Mouse (Mus musculus) lung, embryonic 14.5 days (tissue): ENCODE data around the gene Ern1. TPM values are rescaled to one million over a fixed set of nuclear protein-coding genes. Genes with fewer than 3 reads are reported as not detected.

ENCODE experiments used
- ATAC-seq: fragments of 200-750 bp; cut with Nextera tagmentation; 2 replicates; pipeline ENCODE4 v1.8.0; 2017; ENCODE audit warnings: mild to moderate bottlenecking, moderate TSS enrichment, moderate library complexity; ENCODE audit not compliant: insufficient read depth
- DNase-seq: peaks from one replicate; pipeline ENCODE4 v3.0.0-alpha.2; 2015
- H3K27ac ChIP-seq: fragments of 300-500 bp; sonication (generic); 2 replicates; pipeline ENCODE4 v1.5.1; 2014; ENCODE audit warnings: low read depth, mild to moderate bottlenecking, moderate library complexity
- H3K27me3 ChIP-seq: fragments of 300-500 bp; sonication (generic); 2 replicates; pipeline ENCODE4 v1.6.1; 2014; ENCODE audit warnings: low read length, control low read depth; ENCODE audit not compliant: insufficient read depth
- H3K36me3 ChIP-seq: fragments of 300-500 bp; sonication (generic); 2 replicates; pipeline ENCODE4 v1.6.1; 2014; ENCODE audit warnings: control low read depth; ENCODE audit not compliant: insufficient read depth
- H3K4me1 ChIP-seq: fragments of 300-500 bp; sonication (generic); 2 replicates; pipeline ENCODE4 v1.6.1; 2014; ENCODE audit warnings: antibody characterized with exemption, control low read depth; ENCODE audit not compliant: insufficient read depth
- H3K4me2 ChIP-seq: fragments of 300-500 bp; sonication (generic); 2 replicates; pipeline ENCODE4 v1.6.1; 2014; ENCODE audit warnings: mild to moderate bottlenecking
- H3K4me3 ChIP-seq: fragments of 300-500 bp; sonication (generic); 2 replicates; pipeline ENCODE4 v1.5.1; 2014; ENCODE audit warnings: low read depth, low read length
- H3K9ac ChIP-seq: fragments of 300-500 bp; sonication (generic); 2 replicates; pipeline ENCODE4 v1.6.1; 2014
- H3K9me3 ChIP-seq: fragments of 300-500 bp; sonication (generic); 2 replicates; pipeline ENCODE4 v1.6.1; 2016; ENCODE audit warnings: low read depth, low read length, control low read depth
- CTCF ChIP-seq: IDR thresholded peaks from 2 replicates; pipeline ENCODE4 v1.5.1; 2016; ENCODE audit warnings: antibody characterized with exemption, low read depth
- WGBS: fragments of 180-500 bp; shearing (Covaris S2); extraction: QIAGEN DNeasy Blood & Tissue Kit; methylation state at CpG from one replicate; pipeline ENCODE4 v1.1.7; 2014; 5-methylcytosine and 5-hydroxymethylcytosine counted together
- polyA plus RNA-seq: library from polyadenylated mRNA; unstranded; fragments of >200 nt; fragmentation: Nextera tagmentation; extraction: Ambion mirVana; gene quantifications from 2 replicates; pipeline ENCODE4 v1.2.1, GENCODE M21; 2014

The Ern1 gene
- polyA plus RNA-seq, 1 experiment from 2014 or later = 8.6 TPM

GRCm38 (mm10) chr11:106465932-106466331, 21.7 kb downstream of the Ern1 start:
- H3K27ac ChIP-seq = no peak overlapping the region
- no peaks in the 10 kb centered on the region for H3K36me3 ChIP-seq
- no peak overlapping the region for H3K4me2 ChIP-seq
- H3K4me3 ChIP-seq = no peak overlapping the region
- H3K4me1 ChIP-seq = no peaks in the 10 kb centered on the region
- H3K9me3 ChIP-seq = no peaks in the 10 kb centered on the region
- DNase-seq (no peak), ATAC-seq (no peak)
- H3K9ac ChIP-seq = no peak overlapping the region
- 69% methylated on average over 4 of the region's 4 CpGs for WGBS
- H3K27me3 ChIP-seq = no peaks in the 10 kb centered on the region
- TF ChIP-seq CTCF = no peak

GRCm38 (mm10) chr11:106465545-106465903, 22.1 kb downstream of the Ern1 start:
- no peaks in the 10 kb centered on the region for H3K4me1 ChIP-seq
- TF ChIP-seq CTCF = no peak
- no peaks in the 10 kb centered on the region for H3K9me3 ChIP-seq
- H3K27me3 ChIP-seq = no peaks in the 10 kb centered on the region
- DNase-seq (no peak), ATAC-seq (no peak)
- no peak overlapping the region for H3K4me3 ChIP-seq
- no peaks in the 10 kb centered on the region for H3K36me3 ChIP-seq
- no peak overlapping the region for H3K9ac ChIP-seq
- WGBS = 95% methylated on average over 1 of the region's 1 CpGs
- no peak overlapping the region for H3K4me2 ChIP-seq
- no peak overlapping the region for H3K27ac ChIP-seq

DNA sequence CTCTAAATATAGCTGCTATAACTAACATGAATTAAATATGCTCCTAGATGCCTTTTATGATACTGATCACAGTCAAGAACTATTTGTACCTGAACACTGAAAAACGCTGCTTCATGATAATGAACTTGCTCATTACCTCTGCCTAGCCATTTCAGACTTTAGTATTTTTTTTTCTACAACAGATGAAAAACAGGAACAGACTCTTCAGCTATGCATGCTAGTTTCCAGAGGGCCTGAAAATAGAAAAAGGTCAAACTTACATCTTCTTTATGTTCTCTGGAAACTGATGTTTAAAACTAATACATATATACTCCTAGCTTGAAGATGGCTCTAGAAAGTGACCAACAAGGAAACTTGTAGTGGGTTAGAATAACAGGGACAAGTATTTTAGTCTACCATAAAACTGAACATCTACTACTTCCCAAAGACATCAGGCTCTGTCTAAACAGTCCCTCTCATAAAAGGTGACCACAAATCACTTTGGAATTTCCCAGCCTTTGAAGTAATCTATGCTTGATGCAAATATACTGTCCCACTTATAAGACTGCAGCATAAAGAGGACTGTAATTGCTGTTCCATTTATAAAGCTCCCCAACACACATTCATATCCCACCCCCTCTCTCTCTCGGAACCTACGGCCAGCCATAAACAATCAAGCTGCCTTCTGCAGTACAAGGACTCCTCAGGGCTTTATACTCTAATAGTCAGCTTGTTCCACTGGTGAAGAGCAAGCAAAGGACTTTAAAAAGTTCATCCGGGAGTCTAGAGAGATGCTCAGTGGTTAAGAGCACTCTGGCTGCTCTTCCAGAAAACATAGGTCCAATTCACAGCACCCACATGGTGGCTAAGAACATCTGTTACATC, 22.7 kb downstream of the Ern1 start:
- H3K27me3 ChIP-seq = no peaks in the 10 kb centered on the region
- no peak overlapping the region for H3K27ac ChIP-seq
- H3K4me2 ChIP-seq = no peak overlapping the region
- 67% methylated on average over 4 of the region's 4 CpGs for WGBS
- H3K36me3 ChIP-seq = no peaks in the 10 kb centered on the region
- ATAC-seq = no peak
- DNase-seq = no peak
- no peak for TF ChIP-seq CTCF
- H3K9me3 ChIP-seq = no peaks in the 10 kb centered on the region
- no peak overlapping the region for H3K9ac ChIP-seq
- no peaks in the 10 kb centered on the region for H3K4me1 ChIP-seq
- H3K4me3 ChIP-seq = no peak overlapping the region

DNA sequence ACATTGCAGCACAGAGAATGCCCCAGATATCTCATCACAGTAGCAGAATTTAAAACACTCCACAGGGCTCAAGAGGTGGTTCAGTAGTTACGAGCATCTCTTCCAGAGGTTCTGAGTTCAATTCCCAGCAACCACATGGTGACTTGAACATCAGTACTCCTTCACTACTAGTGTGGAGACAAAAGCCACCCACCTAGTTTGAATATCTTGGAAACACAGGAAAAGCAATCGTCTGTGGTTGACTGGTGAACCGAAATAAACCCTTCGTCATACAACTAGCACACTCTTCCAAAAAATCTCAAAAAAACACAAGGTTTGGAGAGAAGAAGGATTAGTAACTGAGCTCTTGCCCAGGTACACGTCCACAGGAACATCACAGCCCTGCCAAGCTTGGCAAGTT, 23.8 kb downstream of the Ern1 start:
- WGBS = 76% methylated on average over 5 of the region's 5 CpGs
- DNase-seq = no peak
- Histone ChIP-seq H3K27ac (no peak overlapping the region), H3K36me3 (no peaks in the 10 kb centered on the region), H3K4me2 (no peak overlapping the region), H3K9me3 (no peaks in the 10 kb centered on the region), H3K9ac (no peak overlapping the region), H3K4me1 (no peaks in the 10 kb centered on the region), H3K4me3 (no peak overlapping the region), H3K27me3 (no peaks in the 10 kb centered on the region)
- no peak for TF ChIP-seq CTCF
- ATAC-seq = no peak

- Histone ChIP-seq H3K36me3 (no peaks in the 10 kb centered on the region), H3K9me3 (no peaks in the 10 kb centered on the region), H3K4me3 (no peak overlapping the region), H3K4me1 (no peaks in the 10 kb centered on the region), H3K27ac (no peak overlapping the region), H3K27me3 (no peaks in the 10 kb centered on the region), H3K4me2 (no peak overlapping the region), H3K9ac (no peak overlapping the region)
- no peak for TF ChIP-seq CTCF
- no peak for DNase-seq
- WGBS = 66% methylated on average over 3 of the region's 3 CpGs
- no peak for ATAC-seq
These were observed 25.3 kb downstream of the Ern1 start for GRCm38 (mm10) chr11:106462309-106462708.

- Histone ChIP-seq H3K9me3 (no peaks in the 10 kb centered on the region), H3K27me3 (no peaks in the 10 kb centered on the region), H3K27ac (no peak overlapping the region), H3K36me3 (no peaks in the 10 kb centered on the region), H3K4me2 (no peak overlapping the region), H3K4me3 (no peak overlapping the region), H3K4me1 (no peaks in the 10 kb centered on the region), H3K9ac (no peak overlapping the region)
- ATAC-seq (no peak), DNase-seq (no peak)
- WGBS = 70% methylated on average over 5 of the region's 5 CpGs
- TF ChIP-seq CTCF = no peak
These were observed 26.3 kb downstream of the Ern1 start for GRCm38 (mm10) chr11:106461145-106461932.

GRCm38 (mm10) chr11:106460671-106461070, 27.0 kb downstream of the Ern1 start:
- no peak for DNase-seq
- no peaks in the 10 kb centered on the region for H3K36me3 ChIP-seq

More at GRCm38 (mm10) chr11:106460671-106461070, 27.0 kb downstream of the Ern1 start:
- Histone ChIP-seq H3K27me3 (no peaks in the 10 kb centered on the region), H3K27ac (no peak overlapping the region), H3K4me1 (no peaks in the 10 kb centered on the region), H3K4me2 (no peak overlapping the region), H3K4me3 (no peak overlapping the region), H3K9ac (no peak overlapping the region), H3K9me3 (no peaks in the 10 kb centered on the region)
- WGBS = 97% methylated on average over 1 of the region's 1 CpGs
- ATAC-seq = no peak
- TF ChIP-seq CTCF = no peak
